Mouse (Mus musculus) midbrain, embryonic 11.5 days (tissue): ENCODE measurements around the gene Cdiptos. TPM values are rescaled to one million over a fixed set of nuclear protein-coding genes. Genes with fewer than 3 reads are reported as not detected.

ENCODE experiments used
- ATAC-seq: fragments of 200-750 bp; cut with Nextera tagmentation; 2 replicates; pipeline ENCODE4 v1.8.0; 2017; ENCODE audit warnings: moderate TSS enrichment, moderate library complexity; ENCODE audit not compliant: low FRiP score
- DNase-seq: peaks from one replicate; pipeline ENCODE4 v3.0.0; 2015; ENCODE audit warnings: low spot score; ENCODE audit errors: missing footprints
- H3K27ac ChIP-seq: fragments of 300-500 bp; sonication (generic); 2 replicates; pipeline ENCODE4 v1.5.1; 2014; ENCODE audit warnings: low read depth, low read length
- H3K27me3 ChIP-seq: fragments of 300-500 bp; sonication (generic); 2 replicates; pipeline ENCODE4 v1.6.1; 2014; ENCODE audit warnings: mild to moderate bottlenecking, low read length, moderate library complexity, mixed read lengths; ENCODE audit not compliant: control insufficient read depth, insufficient read depth
- H3K36me3 ChIP-seq: fragments of 300-500 bp; sonication (generic); 2 replicates; pipeline ENCODE4 v1.6.1; 2014; ENCODE audit warnings: mild to moderate bottlenecking, low read length, moderate library complexity, mixed read lengths; ENCODE audit not compliant: control insufficient read depth, insufficient read depth
- H3K4me1 ChIP-seq: fragments of 300-500 bp; sonication (generic); 2 replicates; pipeline ENCODE4 v1.6.1; 2014; ENCODE audit warnings: low read length; ENCODE audit not compliant: control insufficient read depth, insufficient read depth
- H3K4me2 ChIP-seq: fragments of 300-500 bp; sonication (generic); 2 replicates; pipeline ENCODE4 v1.6.1; 2014; ENCODE audit warnings: mild to moderate bottlenecking, moderate library complexity
- H3K4me3 ChIP-seq: fragments of 300-500 bp; sonication (generic); 2 replicates; pipeline ENCODE4 v1.5.1; 2014; ENCODE audit warnings: low read depth, low read length
- H3K9ac ChIP-seq: fragments of 300-500 bp; sonication (generic); 2 replicates; pipeline ENCODE4 v1.6.1; 2014; ENCODE audit warnings: low read length
- H3K9me3 ChIP-seq: fragments of 300-500 bp; sonication (generic); 2 replicates; pipeline ENCODE4 v1.6.1; 2016; ENCODE audit warnings: low read length; ENCODE audit not compliant: control insufficient read depth
- WGBS: fragments of 180-500 bp; shearing (Covaris S2); extraction: QIAGEN DNeasy Blood & Tissue Kit; methylation state at CpG from one replicate; pipeline ENCODE4 v1.1.7; 2014; 5-methylcytosine and 5-hydroxymethylcytosine counted together
- polyA plus RNA-seq: library from polyadenylated mRNA; unstranded; fragments of >200 nt; fragmentation: Nextera tagmentation; extraction: Ambion mirVana; gene quantifications from 2 replicates; pipeline ENCODE4 v1.2.1, GENCODE M21; 2014

The Cdiptos gene
- polyA plus RNA-seq, 1 experiment from 2014 or later, result 1.3 TPM

- H3K27me3 ChIP-seq, result peaks cover 6% of the 10 kb centered on the region
- no peaks in the 10 kb centered on the region for H3K4me1 ChIP-seq
- H3K36me3 ChIP-seq, result no peaks in the 10 kb centered on the region
- no peak overlapping the region for H3K9ac ChIP-seq
- H3K27ac ChIP-seq, result no peak overlapping the region
- no peak for ATAC-seq
- H3K4me2 ChIP-seq, result no peak overlapping the region
- no peak overlapping the region for H3K4me3 ChIP-seq
- WGBS, result 73% methylated on average over 3 of the region's 3 CpGs
- H3K9me3 ChIP-seq, result no peaks in the 10 kb centered on the region
- no peak for DNase-seq
Measured at GRCm38 (mm10) chr7:126965568-126965967, 10.3 kb downstream of the Cdiptos start.

DNA sequence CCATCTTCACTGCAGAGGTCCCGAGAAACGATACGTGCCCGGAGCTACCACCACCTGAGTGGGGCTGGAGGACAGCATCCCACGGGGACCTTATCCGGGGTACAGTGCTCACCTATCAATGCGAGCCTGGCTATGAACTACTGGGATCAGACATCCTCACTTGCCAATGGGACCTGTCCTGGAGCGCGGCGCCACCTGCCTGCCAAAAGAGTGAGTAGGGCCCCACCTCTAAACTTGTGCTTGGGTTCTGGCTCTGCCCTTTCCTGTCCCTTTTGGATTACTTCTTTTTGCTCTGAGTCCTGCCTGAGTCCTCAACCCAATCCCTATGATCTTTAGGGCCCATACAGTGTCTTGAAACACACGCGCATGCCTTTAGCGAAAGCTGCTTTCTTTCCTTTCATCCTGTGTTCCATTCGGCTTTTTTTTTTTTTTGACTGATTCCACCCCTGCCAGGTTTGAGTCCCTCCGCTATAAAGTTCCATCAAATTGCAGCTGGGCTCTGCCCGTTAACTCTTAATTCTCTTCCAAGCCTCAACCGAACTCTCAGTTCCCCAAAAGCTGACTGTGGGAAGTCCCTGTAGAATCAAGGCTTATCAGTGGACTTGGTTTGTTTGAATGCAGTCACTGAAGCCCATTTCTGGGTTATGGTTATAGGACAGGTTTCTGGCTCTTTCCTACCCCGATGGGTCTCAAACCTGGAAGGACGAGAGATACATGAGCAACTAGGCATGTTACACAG is 12.2 kb downstream of the Cdiptos start:
- no peak for DNase-seq
- H3K36me3 ChIP-seq, result no peaks in the 10 kb centered on the region
- WGBS, result 26% methylated on average over 19 of the region's 19 CpGs
- H3K27ac ChIP-seq, result no peak overlapping the region
- H3K9ac ChIP-seq, result no peak overlapping the region
- no peak overlapping the region for H3K4me3 ChIP-seq
- 0 out of 2 replicates have a peak overlapping the region, but pooled peaks have one; percentile 2 for H3K4me2 ChIP-seq
- peaks cover 6% of the 10 kb centered on the region for H3K27me3 ChIP-seq
- no peaks in the 10 kb centered on the region for H3K9me3 ChIP-seq
- no peaks in the 10 kb centered on the region for H3K4me1 ChIP-seq
- no peak for ATAC-seq

DNA sequence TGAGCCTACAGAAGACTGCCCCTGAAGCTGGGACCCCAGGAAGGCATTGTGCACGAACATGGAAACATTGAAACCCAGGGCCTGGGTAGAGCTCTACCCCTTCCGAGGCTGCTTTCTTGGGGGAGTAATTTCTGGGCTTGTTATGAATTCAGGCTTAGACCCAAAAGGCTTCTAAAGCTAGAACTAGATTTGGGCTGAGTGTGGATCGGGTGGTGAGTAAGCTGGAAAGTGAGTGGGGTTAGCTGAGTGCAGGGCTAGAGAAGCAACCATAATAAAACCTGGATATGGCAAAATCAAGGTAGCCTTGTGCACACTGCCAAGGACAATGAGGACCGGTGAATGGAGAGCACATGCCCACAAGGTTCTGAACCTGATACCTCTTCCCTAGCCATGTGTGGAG is 13.9 kb downstream of the Cdiptos start:
- Histone ChIP-seq H3K36me3 (no peaks in the 10 kb centered on the region), H3K4me3 (no peak overlapping the region), H3K9ac (no peak overlapping the region), H3K27ac (no peak overlapping the region), H3K4me1 (no peaks in the 10 kb centered on the region), H3K27me3 (peaks cover 6% of the 10 kb centered on the region), H3K4me2 (no peak overlapping the region), H3K9me3 (no peaks in the 10 kb centered on the region)
- no peak for ATAC-seq
- peak; percentile 21 for DNase-seq
- WGBS, result 92% methylated on average over 4 of the region's 4 CpGs

DNA sequence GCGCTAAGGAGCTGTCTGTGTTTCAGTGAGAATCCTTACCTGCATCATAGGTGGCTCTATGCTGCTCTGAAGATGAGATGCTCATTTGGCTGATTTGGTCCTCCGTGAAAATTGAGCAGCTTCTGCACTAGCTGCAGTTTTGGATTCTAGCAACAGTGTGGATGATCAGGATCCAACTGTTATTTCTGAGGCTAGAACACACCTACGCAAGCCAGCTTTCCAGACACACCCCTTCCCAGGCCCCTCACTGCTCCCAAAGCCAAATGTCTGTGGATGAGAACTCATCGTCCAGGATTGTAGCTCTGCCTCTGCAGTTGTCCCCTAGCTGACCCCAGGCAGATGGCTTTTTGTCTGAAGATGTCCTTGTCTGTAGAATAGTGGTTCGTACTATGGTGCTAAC is 14.8 kb downstream of the Cdiptos start:
- Histone ChIP-seq H3K36me3 (no peaks in the 10 kb centered on the region), H3K4me1 (no peaks in the 10 kb centered on the region), H3K27me3 (peaks cover 6% of the 10 kb centered on the region), H3K4me2 (no peak overlapping the region), H3K9ac (no peak overlapping the region), H3K9me3 (no peaks in the 10 kb centered on the region), H3K4me3 (no peak overlapping the region), H3K27ac (no peak overlapping the region)
- DNase-seq, result no peak
- WGBS, result 85% methylated on average over 5 of the region's 5 CpGs
- ATAC-seq, result no peak

- H3K4me2 ChIP-seq, result no peak overlapping the region
- 71% methylated on average over 9 of the region's 9 CpGs for WGBS
- H3K36me3 ChIP-seq, result no peaks in the 10 kb centered on the region
- H3K4me3 ChIP-seq, result no peak overlapping the region
- H3K9ac ChIP-seq, result no peak overlapping the region
- DNase-seq, result no peak
- peaks cover 6% of the 10 kb centered on the region for H3K27me3 ChIP-seq
- H3K9me3 ChIP-seq, result no peaks in the 10 kb centered on the region
- no peak overlapping the region for H3K27ac ChIP-seq
- H3K4me1 ChIP-seq, result no peaks in the 10 kb centered on the region
- no peak for ATAC-seq
Measured at GRCm38 (mm10) chr7:126959780-126960179, 16.1 kb downstream of the Cdiptos start.

GRCm38 (mm10) chr7:126955125-126955524 is 20.8 kb downstream of the Cdiptos start:
- Histone ChIP-seq H3K27me3 (peaks cover 19% of the 10 kb centered on the region), H3K9me3 (no peaks in the 10 kb centered on the region), H3K27ac (no peak overlapping the region), H3K4me2 (no peak overlapping the region), H3K4me1 (peaks cover 5% of the 10 kb centered on the region), H3K36me3 (no peaks in the 10 kb centered on the region), H3K4me3 (no peak overlapping the region), H3K9ac (no peak overlapping the region)
- 75% methylated on average over 3 of the region's 3 CpGs for WGBS
- ATAC-seq (no peak), DNase-seq (no peak)

DNA sequence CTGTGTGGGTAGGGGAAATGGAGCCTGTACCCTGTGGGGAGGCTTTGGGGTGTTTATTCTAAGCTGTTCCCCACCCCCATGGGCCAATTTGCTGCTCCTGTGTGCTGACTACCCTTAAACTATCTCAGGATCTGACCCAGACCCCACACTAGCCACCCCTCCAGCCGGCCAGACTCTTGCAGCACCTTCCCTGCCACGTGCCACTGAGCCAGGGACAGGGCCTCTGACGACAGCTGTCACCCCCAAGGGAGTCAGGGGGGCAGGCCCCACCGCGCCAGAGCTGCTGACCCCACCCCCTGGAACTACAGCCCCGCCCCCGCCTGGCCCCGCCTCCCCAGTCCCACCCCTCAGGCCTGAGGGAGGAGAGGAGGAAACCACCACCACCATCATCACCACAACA is 23.3 kb downstream of the Cdiptos start:
- H3K4me3 ChIP-seq, result no peak overlapping the region
- WGBS, result 2% methylated on average over 8 of the region's 8 CpGs
- H3K27ac ChIP-seq, result no peak overlapping the region
- no peak for DNase-seq
- peaks cover 6% of the 10 kb centered on the region for H3K4me1 ChIP-seq
- H3K4me2 ChIP-seq, result peak overlapping the region; percentile 53; the same call in 1 of the 2 replicates
- ATAC-seq, result no peak
- no peaks in the 10 kb centered on the region for H3K36me3 ChIP-seq
- H3K27me3 ChIP-seq, result peaks cover 22% of the 10 kb centered on the region
- H3K9me3 ChIP-seq, result no peaks in the 10 kb centered on the region
- no peak overlapping the region for H3K9ac ChIP-seq

DNA sequence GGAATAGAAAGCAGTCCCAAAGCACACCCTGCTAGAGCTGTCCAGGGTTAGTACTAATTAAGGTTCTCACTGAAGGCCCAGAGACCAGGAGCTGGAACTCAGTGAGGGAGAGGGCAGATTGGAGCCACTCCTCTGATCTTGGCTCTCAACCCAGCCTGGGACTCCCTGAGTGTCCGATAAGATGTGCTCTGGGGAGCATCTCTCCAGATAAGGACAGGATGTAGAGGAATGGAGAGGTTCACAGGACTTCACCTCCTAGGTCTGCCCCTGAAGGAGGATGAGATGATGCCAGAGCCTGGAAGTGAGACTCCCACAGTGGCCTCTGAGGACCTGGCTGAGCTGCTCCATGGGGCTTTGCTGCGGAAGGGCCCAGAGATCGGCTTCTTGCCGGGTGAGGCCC is 24.2 kb downstream of the Cdiptos start:
- H3K27me3 ChIP-seq, result peaks cover 22% of the 10 kb centered on the region
- H3K4me2 ChIP-seq, result peak overlapping the region; percentile 53
- H3K4me1 ChIP-seq, result peaks cover 6% of the 10 kb centered on the region
- H3K9ac ChIP-seq, result peak overlapping the region; percentile 43; the same call in 1 of the 2 replicates
- peak overlapping the region; percentile 23 for H3K4me3 ChIP-seq
- ATAC-seq, result no peak
- no peaks in the 10 kb centered on the region for H3K9me3 ChIP-seq
- 26% methylated on average over 4 of the region's 4 CpGs for WGBS
- no peak overlapping the region for H3K27ac ChIP-seq
- DNase-seq, result peak; percentile 77
- no peaks in the 10 kb centered on the region for H3K36me3 ChIP-seq

DNA sequence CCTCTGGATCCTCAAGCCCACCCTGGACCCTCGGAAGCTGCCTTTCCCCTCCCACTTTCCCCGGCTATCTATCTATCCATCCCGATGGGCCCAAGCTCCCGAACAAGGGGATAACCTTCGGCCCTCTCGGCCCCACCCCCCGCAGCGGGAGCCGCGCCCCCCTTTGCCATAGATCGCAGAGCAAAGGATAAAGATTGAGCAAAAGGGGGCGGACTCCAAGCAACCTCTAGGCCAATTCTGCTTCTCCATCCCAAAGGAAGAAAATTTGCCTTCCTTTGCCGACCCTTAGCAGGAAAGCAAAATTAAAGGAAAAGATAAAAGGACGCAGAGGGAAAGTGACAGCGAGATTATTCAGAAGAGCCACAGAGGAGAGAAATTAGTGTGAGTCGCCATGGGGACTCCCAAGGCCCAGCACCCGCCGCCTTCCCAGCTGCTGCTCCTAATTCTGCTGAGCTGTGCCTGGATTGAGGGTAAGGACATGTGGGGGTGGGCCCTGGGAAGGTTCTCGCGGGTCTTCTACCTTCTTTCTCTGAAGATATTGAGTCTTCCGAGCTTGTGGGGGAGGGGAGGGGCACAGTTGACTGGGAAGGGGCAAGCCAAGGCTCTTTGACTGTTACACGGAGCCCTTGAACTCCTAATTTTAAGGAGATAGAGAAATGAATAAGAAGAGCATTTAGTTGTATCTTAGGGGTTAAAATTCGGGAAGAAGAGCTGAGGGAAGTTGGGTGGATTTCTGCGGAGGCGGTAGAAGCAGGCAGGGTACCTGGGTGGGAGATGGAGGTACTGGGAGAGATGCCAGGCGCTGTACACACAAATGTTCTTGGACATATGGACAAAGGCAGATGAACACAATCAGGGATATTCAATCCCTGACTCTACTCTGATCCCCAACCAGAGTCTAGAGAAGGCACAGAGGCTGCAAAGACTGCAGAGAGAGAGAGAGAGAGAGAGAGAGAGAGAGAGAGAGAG is 25.0 kb downstream of the Cdiptos start:
- 5% methylated on average over 26 of the region's 26 CpGs for WGBS
- H3K4me1 ChIP-seq, result peaks cover 6% of the 10 kb centered on the region

More for the DNA sequence above, 25.0 kb downstream of the Cdiptos start:
- Histone ChIP-seq H3K4me3 (peak overlapping the region; percentile 23), H3K9ac (peak overlapping the region; percentile 43; the same call in 1 of the 2 replicates), H3K4me2 (peak overlapping the region; percentile 53), H3K27me3 (peaks cover 22% of the 10 kb centered on the region), H3K9me3 (no peaks in the 10 kb centered on the region), H3K36me3 (no peaks in the 10 kb centered on the region), H3K27ac (peak overlapping the region; percentile 47)
- ATAC-seq (peak; percentile 15; the same call in 1 of the 2 replicates), DNase-seq (peak; percentile 90)
